Mouse (Mus musculus): ENCODE data around the gene Myh10. TPM values are rescaled to one million over a fixed set of nuclear protein-coding genes. Genes with fewer than 3 reads are reported as not detected.

The Myh10 gene
- polyA plus RNA-seq, 1 experiment from 2014 or later: 94.9 TPM

Other genes starting within 250 kb of the Myh10 start
- 1.3 and 2.5 TPM in 2 replicates for gene Pik3r6, start 188.5 kb upstream of the Myh10 start, polyA plus RNA-seq (2015; fragmentation: Nextera tagmentation; extraction: Ambion mirVana)
- 0.09 TPM in 1 of 2 replicates, not detected in the other for gene Mfsd6l, start 135.4 kb upstream of the Myh10 start, polyA plus RNA-seq (2015; fragmentation: Nextera tagmentation; extraction: Ambion mirVana)
- 0.18 and 0.65 TPM in 2 replicates for gene Ccdc42, start 104.5 kb upstream of the Myh10 start, polyA plus RNA-seq (2015; fragmentation: Nextera tagmentation; extraction: Ambion mirVana)
- 108 TPM in 2 replicates for gene Ndel1, start 180.3 kb downstream of the Myh10 start, polyA plus RNA-seq (2015; fragmentation: Nextera tagmentation; extraction: Ambion mirVana)
- not detected in 2 replicates for gene Rnf222, start 197.0 kb downstream of the Myh10 start, polyA plus RNA-seq (2015; fragmentation: Nextera tagmentation; extraction: Ambion mirVana)
- 508 and 533 TPM in 2 replicates for gene Rpl26, start 210.0 kb downstream of the Myh10 start, polyA plus RNA-seq (2015; fragmentation: Nextera tagmentation; extraction: Ambion mirVana)
- gene Odf4, start 235.5 kb downstream of the Myh10 start, polyA plus RNA-seq (2015; fragmentation: Nextera tagmentation; extraction: Ambion mirVana): 0.68 and 1.3 TPM in 2 replicates

Measured in midbrain, embryonic 16.5 days (tissue).